39 mouse cellular contexts compared by ENCODE assay signal in the genomic region with DNA sequence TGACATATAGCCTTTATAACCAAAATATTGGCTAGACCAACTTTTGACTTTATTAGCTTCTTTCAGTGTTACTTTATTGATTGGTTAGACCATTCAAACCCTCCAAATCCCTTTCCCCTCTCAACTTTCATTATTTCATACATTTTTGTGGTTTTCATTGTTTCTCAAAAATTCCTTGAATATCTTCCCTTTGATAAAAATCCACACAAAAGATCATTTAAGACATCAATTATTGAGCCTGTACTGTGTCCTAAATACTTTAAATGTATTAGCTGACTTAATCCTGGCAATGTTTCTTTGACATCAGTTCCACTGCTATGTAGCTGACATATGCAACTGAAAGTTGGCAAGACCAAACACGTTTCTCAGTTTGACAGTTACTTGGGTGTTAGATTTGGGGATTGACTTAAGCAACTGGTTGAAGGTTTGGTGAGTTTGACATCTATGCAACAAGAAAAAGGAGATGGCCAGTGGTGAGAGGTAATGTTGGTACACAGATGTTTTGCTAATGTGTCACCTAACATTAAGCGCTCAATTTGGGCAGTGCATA. TPM values are rescaled to one million over a fixed set of nuclear protein-coding genes. Genes with fewer than 3 reads are reported as not detected.
"Had no signal": no experiment of that assay in that cellular context is flagged by ENCODE, and none has a peak within 500 bp of the region (broad histone marks: within the 10 kb centered on the region; RNA-seq: fewer than 3 reads in every experiment).

No protein-coding gene starts in this region.

- H3K36me3 ChIP-seq: embryonic facial prominence, embryonic 10.5 days; embryonic facial prominence, embryonic 12.5 days; embryonic facial prominence, embryonic 13.5 days; embryonic facial prominence, embryonic 15.5 days; forebrain, embryonic 12.5 days; forebrain, embryonic 15.5 days; heart, embryonic 10.5 days had no signal

- DNase-seq: cerebellum, adult 9-11 months; cerebellum, postnatal 10 days; cerebellum, postnatal 14 days; cerebellum, postnatal 25 days; cerebellum, postnatal 36 days; embryo, embryonic 11 days; forebrain, postnatal 0 days; gastrocnemius, adult 2 months; gastrocnemius, postnatal 10 days; gastrocnemius, postnatal 14 days; gastrocnemius, postnatal 25 days; gastrocnemius, postnatal 36 days; heart, adult 11 months; heart, adult 18-20 months; heart, adult 2 months had no signal

- H3K27ac ChIP-seq: embryonic facial prominence, embryonic 10.5 days; embryonic facial prominence, embryonic 12.5 days; embryonic facial prominence, embryonic 13.5 days; embryonic facial prominence, embryonic 15.5 days; forebrain, embryonic 12.5 days; forebrain, embryonic 13.5 days; forebrain, embryonic 15.5 days; gastrocnemius, adult 2 months; heart, adult 2 months; heart, embryonic 10.5 days had no signal

- H3K4me2 ChIP-seq: embryonic facial prominence, embryonic 12.5 days; embryonic facial prominence, embryonic 13.5 days; embryonic facial prominence, embryonic 15.5 days; forebrain, embryonic 12.5 days; forebrain, embryonic 13.5 days; forebrain, embryonic 15.5 days; heart, embryonic 11.5 days had no signal

- H3K9ac ChIP-seq: embryonic facial prominence, embryonic 12.5 days; embryonic facial prominence, embryonic 13.5 days; embryonic facial prominence, embryonic 15.5 days; forebrain, embryonic 12.5 days; forebrain, embryonic 13.5 days; forebrain, embryonic 15.5 days; forebrain, postnatal 0 days had no signal

- H3K4me3 ChIP-seq: embryonic facial prominence, embryonic 10.5 days; embryonic facial prominence, embryonic 12.5 days; embryonic facial prominence, embryonic 13.5 days; embryonic facial prominence, embryonic 15.5 days; erythroblast, embryonic 14.5 days; forebrain, embryonic 12.5 days; forebrain, embryonic 13.5 days; forebrain, embryonic 15.5 days; gastrocnemius, adult 2 months; heart, adult 2 months; heart, embryonic 10.5 days had no signal

- H3K9me3 ChIP-seq: embryonic facial prominence, embryonic 10.5 days; embryonic facial prominence, embryonic 12.5 days; embryonic facial prominence, embryonic 13.5 days; embryonic facial prominence, embryonic 15.5 days; forebrain, embryonic 12.5 days; forebrain, embryonic 13.5 days; forebrain, embryonic 15.5 days; heart, embryonic 10.5 days had no signal

- H3K4me1 ChIP-seq: embryonic facial prominence, embryonic 10.5 days; embryonic facial prominence, embryonic 12.5 days; embryonic facial prominence, embryonic 13.5 days; embryonic facial prominence, embryonic 15.5 days; forebrain, embryonic 12.5 days; forebrain, embryonic 13.5 days; forebrain, embryonic 15.5 days; heart, embryonic 10.5 days had no signal

- H3K27me3 ChIP-seq: embryonic facial prominence, embryonic 12.5 days; embryonic facial prominence, embryonic 13.5 days; embryonic facial prominence, embryonic 15.5 days; forebrain, embryonic 12.5 days; forebrain, embryonic 13.5 days; forebrain, embryonic 15.5 days had no signal

RNA-seq across cellular contexts. Expression of gene Olfr16, which starts 1.0 kb away (rescaled TPM):
- total RNA-seq: common myeloid progenitor, adult 5-6 weeks; forebrain, postnatal 0 days; gastrocnemius, adult 18-20 months; gastrocnemius, adult 2 months; gastrocnemius, adult 8-10 months; gastrocnemius, postnatal 10 days; gastrocnemius, postnatal 14 days; gastrocnemius, postnatal 25 days; gastrocnemius, postnatal 36 days; gastrocnemius, postnatal 4 days; granulocyte monocyte progenitor cell, adult 5-6 weeks; heart, adult 18-20 months; heart, adult 2 months; heart, adult 8-10 months had no signal
- polyA plus RNA-seq: cortical plate, adult 2 months; embryonic facial prominence, embryonic 10.5 days; embryonic facial prominence, embryonic 11.5 days; embryonic facial prominence, embryonic 12.5 days; embryonic facial prominence, embryonic 13.5 days; embryonic facial prominence, embryonic 14.5 days; erythroblast, embryonic 14.5 days; forebrain, embryonic 11.5 days; forebrain, embryonic 12.5 days; forebrain, embryonic 13.5 days; forebrain, embryonic 14.5 days; forebrain, embryonic 15.5 days; forebrain, embryonic 16.5 days; forebrain, postnatal 0 days; frontal cortex, adult 2 months; gonadal fat pad, adult 2 months; heart, adult 2 months; heart, embryonic 10.5 days; heart, embryonic 11.5 days had no signal

RNA-seq across cellular contexts. Expression of gene Apcs, which starts 56.4 kb away (rescaled TPM):
- total RNA-seq: common myeloid progenitor, adult 5-6 weeks; forebrain, postnatal 0 days; gastrocnemius, adult 18-20 months; gastrocnemius, adult 2 months; gastrocnemius, adult 8-10 months; gastrocnemius, postnatal 10 days; gastrocnemius, postnatal 14 days; gastrocnemius, postnatal 25 days; gastrocnemius, postnatal 36 days; granulocyte monocyte progenitor cell, adult 5-6 weeks; heart, adult 18-20 months; heart, adult 2 months; heart, adult 8-10 months had no signal
- polyA plus RNA-seq: cortical plate, adult 2 months; embryonic facial prominence, embryonic 10.5 days; embryonic facial prominence, embryonic 11.5 days; embryonic facial prominence, embryonic 12.5 days; embryonic facial prominence, embryonic 13.5 days; embryonic facial prominence, embryonic 14.5 days; embryonic facial prominence, embryonic 15.5 days; erythroblast, embryonic 14.5 days; forebrain, embryonic 11.5 days; forebrain, embryonic 12.5 days; forebrain, embryonic 13.5 days; forebrain, embryonic 14.5 days; forebrain, embryonic 15.5 days; forebrain, embryonic 16.5 days; forebrain, postnatal 0 days; frontal cortex, adult 2 months; gonadal fat pad, adult 2 months; heart, adult 2 months had no signal
